Mouse (Mus musculus) forebrain, embryonic 12.5 days (tissue): ENCODE results near the gene Gm10340. TPM values are rescaled to one million over a fixed set of nuclear protein-coding genes. Genes with fewer than 3 reads are reported as not detected.
"Not testable (repeated sequence)": the region's sequence is repeated elsewhere in the genome, so short reads cannot be mapped to it uniquely, and the experiment has no call there.

ENCODE experiments used
- ATAC-seq: fragments of 200-750 bp; cut with Nextera tagmentation; 2 replicates; pipeline ENCODE4 v1.8.0; 2017; ENCODE audit warnings: moderate TSS enrichment; ENCODE audit not compliant: low FRiP score
- H3K27ac ChIP-seq: fragments of 300-500 bp; sonication (generic); 2 replicates; pipeline ENCODE4 v1.5.1; 2016; ENCODE audit warnings: mild to moderate bottlenecking
- H3K27me3 ChIP-seq: fragments of 300-500 bp; sonication (generic); 2 replicates; pipeline ENCODE4 v1.6.1; 2016; ENCODE audit warnings: mild to moderate bottlenecking
- H3K36me3 ChIP-seq: fragments of 300-500 bp; sonication (generic); replicated peaks from 2 replicates; pipeline ENCODE4 v1.6.1; 2016; ENCODE audit warnings: mild to moderate bottlenecking
- H3K4me1 ChIP-seq: fragments of 300-500 bp; sonication (generic); 2 replicates; pipeline ENCODE4 v1.6.1; 2016
- H3K4me2 ChIP-seq: fragments of 300-500 bp; sonication (generic); 2 replicates; pipeline ENCODE4 v1.6.1; 2016; ENCODE audit warnings: mild to moderate bottlenecking, moderate library complexity
- H3K4me3 ChIP-seq: fragments of 300-500 bp; sonication (generic); replicated peaks from 2 replicates; pipeline ENCODE4 v1.5.1; 2016; ENCODE audit warnings: mild to moderate bottlenecking
- H3K9ac ChIP-seq: fragments of 300-500 bp; sonication (generic); 2 replicates; pipeline ENCODE4 v1.6.1; 2016; ENCODE audit warnings: mild to moderate bottlenecking
- H3K9me3 ChIP-seq: fragments of 300-500 bp; sonication (generic); 2 replicates; pipeline ENCODE4 v1.6.1; 2016
- WGBS: fragments of 180-500 bp; shearing (Covaris S2); methylation state at CpG from one replicate; pipeline ENCODE4 v1.1.7; 2016; 5-methylcytosine and 5-hydroxymethylcytosine counted together
- polyA plus RNA-seq: library from polyadenylated mRNA; unstranded; fragments of >200 nt; fragmentation: Nextera tagmentation; extraction: Ambion mirVana; gene quantifications from 2 replicates; pipeline ENCODE4 v1.2.1, GENCODE M21; 2016

Gm10340 gene
- not detected in 2 replicates for polyA plus RNA-seq

DNA sequence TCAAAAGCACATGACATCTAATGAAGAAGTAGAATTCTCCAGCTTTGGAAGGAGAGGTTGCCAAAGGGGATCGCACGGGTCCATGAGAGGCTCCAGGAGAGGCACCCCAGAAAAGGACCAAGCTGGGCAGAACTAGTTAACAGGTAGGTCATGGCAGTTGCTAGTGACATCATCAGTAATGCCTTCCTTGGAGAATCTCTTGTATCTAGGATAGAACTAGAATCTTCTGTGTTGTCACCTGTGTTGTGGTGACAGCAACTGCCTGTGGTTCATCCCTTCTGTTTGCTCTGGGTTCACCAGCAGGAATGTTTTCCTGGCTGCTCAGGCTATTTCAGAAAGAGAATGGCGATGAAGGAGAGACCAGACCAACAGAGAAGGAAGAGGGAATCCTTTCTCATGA, at the start of gene Gm10340:
Gene Gm10340, plus strand, starts transcription at position 301 of the 400 bp plus-strand sequence.
- H3K4me1 ChIP-seq, H3K9me3 ChIP-seq, H3K27me3 ChIP-seq, H3K27ac ChIP-seq, H3K4me3 ChIP-seq, H3K4me2 ChIP-seq, ATAC-seq, H3K36me3 ChIP-seq, H3K9ac ChIP-seq: not testable (repeated sequence)
- 87% methylated on average over 2 of the region's 3 CpGs for WGBS

- not testable (repeated sequence) for H3K36me3 ChIP-seq, H3K9ac ChIP-seq, H3K4me3 ChIP-seq, H3K4me1 ChIP-seq, H3K27ac ChIP-seq, H3K9me3 ChIP-seq, ATAC-seq, H3K27me3 ChIP-seq, H3K4me2 ChIP-seq
- 92% methylated on average over 19 of the region's 25 CpGs for WGBS
Observed at GRCm38 (mm10) chr14:3116051-3116450, 17.7 kb upstream of the Gm10340 start.

GRCm38 (mm10) chr14:3187955-3188354, 54.2 kb downstream of the Gm10340 start, which contains the start of gene Gm5795:
Gm5795 (plus strand) TSS chr14:3188255.
- no CpG with 5 or more reads among the region's 2 CpGs for WGBS
- not testable (repeated sequence) for H3K4me1 ChIP-seq, H3K9me3 ChIP-seq, H3K27ac ChIP-seq, H3K36me3 ChIP-seq, ATAC-seq, H3K9ac ChIP-seq, H3K4me2 ChIP-seq, H3K27me3 ChIP-seq, H3K4me3 ChIP-seq

Other genes starting within 250 kb of the Gm10340 start
- gene Gm2888, start 104.0 kb upstream of the Gm10340 start, polyA plus RNA-seq, result not detected in 2 replicates
- gene Gm2897, start 84.7 kb upstream of the Gm10340 start, polyA plus RNA-seq, result 6.1 and 6.3 TPM in 2 replicates
- not detected in 2 replicates for gene Gm5795, start 54.3 kb downstream of the Gm10340 start, polyA plus RNA-seq
- 12.3 and 13.7 TPM in 2 replicates for gene D830030K20Rik, start 74.5 kb downstream of the Gm10340 start, polyA plus RNA-seq
- gene Gm2956, start 198.6 kb downstream of the Gm10340 start, polyA plus RNA-seq, result 0.65 TPM in 1 of 2 replicates, not detected in the other